In the genomic region with DNA sequence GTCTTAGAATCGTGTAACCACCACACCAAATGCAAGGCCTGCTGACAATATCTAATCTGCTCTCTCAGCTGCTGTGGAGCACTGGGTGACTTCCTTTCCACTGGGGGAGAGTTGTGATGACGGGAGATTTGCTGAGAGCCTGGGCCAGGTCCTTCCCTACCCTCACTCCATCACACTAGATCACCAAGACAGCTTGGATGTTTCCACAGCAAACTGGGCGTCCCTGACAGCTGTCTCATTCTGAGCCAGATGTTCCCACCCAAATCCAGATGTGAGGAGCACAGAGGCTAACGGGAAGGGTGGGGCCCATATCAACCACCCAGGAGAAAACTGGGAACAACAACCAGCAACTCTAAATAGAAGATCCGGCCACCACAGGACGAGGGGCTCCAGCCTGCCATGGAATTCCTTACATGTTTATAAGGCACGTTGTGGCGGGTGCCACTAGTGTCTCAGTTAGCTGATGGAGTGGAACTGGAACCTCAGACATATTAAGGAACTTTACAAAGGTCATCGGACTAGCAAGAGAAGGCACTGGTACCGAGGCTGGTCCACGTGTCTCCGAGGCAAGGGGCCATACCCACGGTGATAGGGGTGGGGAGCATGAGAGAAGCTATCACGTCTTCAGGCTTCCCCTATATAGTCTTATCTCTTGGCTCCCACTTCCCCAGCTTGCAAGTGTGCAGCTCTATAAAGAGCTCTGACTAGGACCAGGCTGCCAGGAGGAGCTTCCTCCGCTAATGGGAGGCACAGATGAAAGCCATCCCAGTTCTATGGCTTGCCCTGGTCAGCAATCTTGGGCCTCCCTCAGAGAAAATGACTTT, we compare ENCODE assay signal across 7 mouse cellular contexts. TPM values are rescaled to one million over a fixed set of nuclear protein-coding genes. Genes with fewer than 3 reads are reported as not detected.
DNase-seq lines count a peak whose midpoint lies in the region; ATAC-seq and TF ChIP-seq lines count a peak whose summit lies in the region.

No protein-coding gene starts in this region.

- peak; percentile 17 to 53; a peak in 2 of 4 replicates for TF ChIP-seq POLR2A in MEL (IDR thresholded peaks at IDR 0.05; ENCODE audit: control insufficient read depth in 1 of 2, insufficient read depth in 1 of 2, low read depth in 1 of 2, low read length in 2 of 2, poor library complexity in 1 of 2)

- peak overlapping the region; percentile 90 for H3K27ac ChIP-seq in MEL (ENCODE audit: control insufficient read depth, low read depth, low read length)
- H3K27ac ChIP-seq in embryonic facial prominence, embryonic 14.5 days (replicated peaks; ENCODE audit: low read depth, low read length), result no peak overlapping the region
- H3K27ac ChIP-seq in hindbrain, embryonic 12.5 days, result no peak overlapping the region
- peak overlapping the region; percentile 30 for H3K27ac ChIP-seq in lung, embryonic 15.5 days

- no peaks in the 10 kb centered on the region for H3K79me2 ChIP-seq in MEL (ENCODE audit: control insufficient read depth, insufficient read depth, low read length, poor library complexity)

- TF ChIP-seq RAD21 in MEL (IDR thresholded peaks at IDR 0.05; ENCODE audit: low read depth, low read length), result no peak

- H3K27me3 ChIP-seq in MEL (ENCODE audit: control insufficient read depth in 1 of 2, insufficient read depth in 2 of 2, low read length in 2 of 2), result no peaks in the 10 kb centered on the region
- H3K27me3 ChIP-seq in embryonic facial prominence, embryonic 14.5 days (replicated peaks; ENCODE audit: control insufficient read depth, insufficient read depth, low read length), result no peaks in the 10 kb centered on the region; the same call in 1 of the 2 replicates
- H3K27me3 ChIP-seq in hindbrain, embryonic 12.5 days, result peaks cover 13% of the 10 kb centered on the region
- H3K27me3 ChIP-seq in lung, embryonic 15.5 days, result no peaks in the 10 kb centered on the region

- no peak for TF ChIP-seq CTCF in MEL (IDR thresholded peaks at IDR 0.05 in 2 of 3, conservative IDR thresholded peaks at IDR 0.05 in 1 of 3; ENCODE audit: control insufficient read depth in 1 of 3, insufficient read depth in 1 of 3, low read depth in 2 of 3, low read length in 3 of 3, poor library complexity in 1 of 3, severe bottlenecking in 1 of 3)

- peak; percentile 89 for DNase-seq in MEL (ENCODE audit: low read depth, low spot score)
- no peak for DNase-seq in embryonic facial prominence, embryonic 14.5 days (ENCODE audit: low spot score)
- DNase-seq in adrenal gland, postnatal 4 days (ENCODE audit: low spot score in 2 of 2), result no peak
- no peak for DNase-seq in retina, embryonic 14.5 days (ENCODE audit: low spot score)
- no peak for DNase-seq in yolk sac, embryonic 10.5 days (ENCODE audit: low spot score)

- H3K9ac ChIP-seq in MEL (ENCODE audit: control insufficient read depth, low read depth, low read length, poor library complexity, severe bottlenecking), result peak overlapping the region; percentile 54
- peak overlapping the region; percentile 34; the same call in 1 of the 2 replicates for H3K9ac ChIP-seq in embryonic facial prominence, embryonic 14.5 days (ENCODE audit: low read depth, low read length)
- H3K9ac ChIP-seq in hindbrain, embryonic 12.5 days, result peak overlapping the region; percentile 49
- peak overlapping the region; percentile 22 for H3K9ac ChIP-seq in lung, embryonic 15.5 days

- WGBS in embryonic facial prominence, embryonic 14.5 days, result 72% methylated on average over 15 of the region's 15 CpGs
- 81% methylated on average over 15 of the region's 15 CpGs for WGBS in hindbrain, embryonic 12.5 days
- 57% methylated on average over 15 of the region's 15 CpGs for WGBS in lung, embryonic 15.5 days

- H3K4me3 ChIP-seq in MEL (ENCODE audit: control insufficient read depth in 1 of 2, insufficient read depth in 1 of 2, low read depth in 2 of 2, low read length in 2 of 2), result peak overlapping the region; percentile 28 to 38
- no peak overlapping the region; the same call in 1 of the 2 replicates for H3K4me3 ChIP-seq in embryonic facial prominence, embryonic 14.5 days (ENCODE audit: low read depth, low read length)
- no peak overlapping the region for H3K4me3 ChIP-seq in hindbrain, embryonic 12.5 days
- H3K4me3 ChIP-seq in lung, embryonic 15.5 days, result peak overlapping the region; percentile 18

- H3K4me2 ChIP-seq in embryonic facial prominence, embryonic 14.5 days (ENCODE audit: low read depth, low read length), result peak overlapping the region; percentile 96; the same call in 1 of the 2 replicates
- no peak overlapping the region for H3K4me2 ChIP-seq in hindbrain, embryonic 12.5 days (replicated peaks)
- peak overlapping the region; percentile 97 for H3K4me2 ChIP-seq in lung, embryonic 15.5 days

- H3K4me1 ChIP-seq in MEL (ENCODE audit: control insufficient read depth in 1 of 2, insufficient read depth in 2 of 2, low read length in 2 of 2), result peaks cover 12 to 16% of the 10 kb centered on the region in 2 experiments
- peaks cover 10% of the 10 kb centered on the region for H3K4me1 ChIP-seq in embryonic facial prominence, embryonic 14.5 days (ENCODE audit: control insufficient read depth, insufficient read depth, low read length)
- H3K4me1 ChIP-seq in hindbrain, embryonic 12.5 days, result peaks cover 19% of the 10 kb centered on the region
- peaks cover 45% of the 10 kb centered on the region for H3K4me1 ChIP-seq in lung, embryonic 15.5 days

- TF ChIP-seq EP300 in MEL (IDR thresholded peaks at IDR 0.05; ENCODE audit: low read depth in 1 of 2, low read length in 2 of 2), result peak; percentile 89

- no peak for ATAC-seq in embryonic facial prominence, embryonic 14.5 days (ENCODE audit: low read depth)
- no peak for ATAC-seq in hindbrain, embryonic 12.5 days (ENCODE audit: low FRiP score)
- no peak for ATAC-seq in lung, embryonic 15.5 days (ENCODE audit: borderline replicate concordance, extremely low read depth, low FRiP score, low TSS enrichment)

- no peaks in the 10 kb centered on the region for H3K9me3 ChIP-seq in MEL (replicated peaks; ENCODE audit: insufficient read depth, low read length)
- H3K9me3 ChIP-seq in embryonic facial prominence, embryonic 14.5 days (ENCODE audit: control insufficient read depth, low read length), result no peaks in the 10 kb centered on the region
- no peaks in the 10 kb centered on the region for H3K9me3 ChIP-seq in hindbrain, embryonic 12.5 days (replicated peaks)
- H3K9me3 ChIP-seq in lung, embryonic 15.5 days, result no peaks in the 10 kb centered on the region

- peaks cover 0 to 12% of the 10 kb centered on the region in 2 experiments; a peak in 2 of 4 replicates for H3K36me3 ChIP-seq in MEL (ENCODE audit: control insufficient read depth in 1 of 2, insufficient read depth in 2 of 2, low read length in 2 of 2)
- peaks cover 12% of the 10 kb centered on the region for H3K36me3 ChIP-seq in embryonic facial prominence, embryonic 14.5 days (ENCODE audit: control insufficient read depth, insufficient read depth, low read length)
- peaks cover 6% of the 10 kb centered on the region; the same call in 1 of the 2 replicates for H3K36me3 ChIP-seq in hindbrain, embryonic 12.5 days
- peaks cover 19% of the 10 kb centered on the region for H3K36me3 ChIP-seq in lung, embryonic 15.5 days

RNA-seq across cellular contexts. Expression of gene Cdc42ep2, which starts 2.3 kb away (rescaled TPM):
- total RNA-seq in MEL (2012; rRNA removed), result 0.75 and 1.1 TPM in 2 replicates
- 1 to 10 TPM in 1 of 2 experiments, not detected in 1; 1.7 TPM for polyA plus RNA-seq in MEL (2012; ENCODE audit: insufficient read depth in 1 of 2, insufficient read length in 2 of 2, low read depth in 1 of 2, low replicate concordance in 2 of 2, missing spikeins in 1 of 2)
- 14.0 and 16.2 TPM in 2 replicates for polyA plus RNA-seq in embryonic facial prominence, embryonic 14.5 days (2014; fragmentation: Nextera tagmentation; extraction: Ambion mirVana)
- polyA plus RNA-seq in hindbrain, embryonic 12.5 days (2016; fragmentation: Nextera tagmentation; extraction: Ambion mirVana), result 5.1 and 6.1 TPM in 2 replicates
- 12.0 and 14.1 TPM in 2 replicates for polyA plus RNA-seq in lung, embryonic 15.5 days (2015; fragmentation: Nextera tagmentation; extraction: Ambion mirVana)
- total RNA-seq in adrenal gland, postnatal 4 days (2021), result 10 to 100 TPM; 11.4 TPM

RNA-seq across cellular contexts. Expression of gene Dpf2, which starts 9.5 kb away (rescaled TPM):
- total RNA-seq in MEL (2012; rRNA removed), result 45.7 and 58.6 TPM in 2 replicates
- 100 to 1,000 TPM; 133 to 166 TPM for polyA plus RNA-seq in MEL (2012; ENCODE audit: insufficient read depth in 1 of 2, insufficient read length in 2 of 2, low read depth in 1 of 2, low replicate concordance in 2 of 2, missing spikeins in 1 of 2)
- polyA plus RNA-seq in embryonic facial prominence, embryonic 14.5 days (2014; fragmentation: Nextera tagmentation; extraction: Ambion mirVana), result 124 and 143 TPM in 2 replicates
- polyA plus RNA-seq in hindbrain, embryonic 12.5 days (2016; fragmentation: Nextera tagmentation; extraction: Ambion mirVana), result 161 and 177 TPM in 2 replicates
- 142 and 147 TPM in 2 replicates for polyA plus RNA-seq in lung, embryonic 15.5 days (2015; fragmentation: Nextera tagmentation; extraction: Ambion mirVana)
- 100 to 1,000 TPM; 158 to 169 TPM for total RNA-seq in adrenal gland, postnatal 4 days (2021)

RNA-seq across cellular contexts. Expression of gene Tigd3, which starts 28.4 kb away (rescaled TPM):
- total RNA-seq in MEL (2012; rRNA removed), result 1.9 and 2.1 TPM in 2 replicates
- 1 to 10 TPM in 1 of 2 experiments, not detected in 1; 2.2 TPM for polyA plus RNA-seq in MEL (2012; ENCODE audit: insufficient read depth in 1 of 2, insufficient read length in 2 of 2, low read depth in 1 of 2, low replicate concordance in 2 of 2, missing spikeins in 1 of 2)
- 1.4 and 2.0 TPM in 2 replicates for polyA plus RNA-seq in embryonic facial prominence, embryonic 14.5 days (2014; fragmentation: Nextera tagmentation; extraction: Ambion mirVana)
- polyA plus RNA-seq in hindbrain, embryonic 12.5 days (2016; fragmentation: Nextera tagmentation; extraction: Ambion mirVana), result 11.0 and 11.3 TPM in 2 replicates
- polyA plus RNA-seq in lung, embryonic 15.5 days (2015; fragmentation: Nextera tagmentation; extraction: Ambion mirVana), result 3.2 and 3.6 TPM in 2 replicates
- 1 to 10 TPM; 3.1 TPM for total RNA-seq in adrenal gland, postnatal 4 days (2021)

RNA-seq across cellular contexts. Expression of gene Pola2, which starts 41.7 kb away (rescaled TPM):
- 75.3 and 77.3 TPM in 2 replicates for total RNA-seq in MEL (2012; rRNA removed)
- 100 to 1,000 TPM in 1 of 2 experiments, 10 to 100 TPM in 1; 99.4 to 126 TPM for polyA plus RNA-seq in MEL (2012; ENCODE audit: insufficient read depth in 1 of 2, insufficient read length in 2 of 2, low read depth in 1 of 2, low replicate concordance in 2 of 2, missing spikeins in 1 of 2)
- polyA plus RNA-seq in embryonic facial prominence, embryonic 14.5 days (2014; fragmentation: Nextera tagmentation; extraction: Ambion mirVana), result 59.1 and 65.2 TPM in 2 replicates
- 47.4 and 49.2 TPM in 2 replicates for polyA plus RNA-seq in hindbrain, embryonic 12.5 days (2016; fragmentation: Nextera tagmentation; extraction: Ambion mirVana)
- polyA plus RNA-seq in lung, embryonic 15.5 days (2015; fragmentation: Nextera tagmentation; extraction: Ambion mirVana), result 72.3 and 75.3 TPM in 2 replicates
- 10 to 100 TPM; 35.0 to 37.9 TPM for total RNA-seq in adrenal gland, postnatal 4 days (2021)

RNA-seq across cellular contexts. Expression of gene Slc25a45, which starts 44.7 kb away (rescaled TPM):
- total RNA-seq in MEL (2012; rRNA removed), result 20.7 and 23.5 TPM in 2 replicates
- 10 to 100 TPM in 1 of 2 experiments, not detected in 1; 30.7 TPM for polyA plus RNA-seq in MEL (2012; ENCODE audit: insufficient read depth in 1 of 2, insufficient read length in 2 of 2, low read depth in 1 of 2, low replicate concordance in 2 of 2, missing spikeins in 1 of 2)
- polyA plus RNA-seq in embryonic facial prominence, embryonic 14.5 days (2014; fragmentation: Nextera tagmentation; extraction: Ambion mirVana), result 2.8 and 3.0 TPM in 2 replicates
- polyA plus RNA-seq in hindbrain, embryonic 12.5 days (2016; fragmentation: Nextera tagmentation; extraction: Ambion mirVana), result 2.0 and 2.2 TPM in 2 replicates
- polyA plus RNA-seq in lung, embryonic 15.5 days (2015; fragmentation: Nextera tagmentation; extraction: Ambion mirVana), result 4.2 and 5.6 TPM in 2 replicates
- 10 to 100 TPM; 25.9 to 26.3 TPM for total RNA-seq in adrenal gland, postnatal 4 days (2021)

Comparison
In these comparisons a context has a peak if more than half of its experiments do, and no peak if none do; other contexts are left out.
1. H3K27ac ChIP-seq: peak in MEL (single experiment) and lung, embryonic 15.5 days (single experiment); none in embryonic facial prominence, embryonic 14.5 days (single experiment) and hindbrain, embryonic 12.5 days (single experiment).
2. H3K4me3 ChIP-seq: peak in MEL (2 of 2) and lung, embryonic 15.5 days (single experiment); none in embryonic facial prominence, embryonic 14.5 days (single experiment) and hindbrain, embryonic 12.5 days (single experiment).
3. Peak in every context shown above with its lines, with median percentiles within 50 percentile points of each other: H3K9ac ChIP-seq.